Comparison of ENCODE assay signal across 13 mouse cellular contexts in the genomic region with DNA sequence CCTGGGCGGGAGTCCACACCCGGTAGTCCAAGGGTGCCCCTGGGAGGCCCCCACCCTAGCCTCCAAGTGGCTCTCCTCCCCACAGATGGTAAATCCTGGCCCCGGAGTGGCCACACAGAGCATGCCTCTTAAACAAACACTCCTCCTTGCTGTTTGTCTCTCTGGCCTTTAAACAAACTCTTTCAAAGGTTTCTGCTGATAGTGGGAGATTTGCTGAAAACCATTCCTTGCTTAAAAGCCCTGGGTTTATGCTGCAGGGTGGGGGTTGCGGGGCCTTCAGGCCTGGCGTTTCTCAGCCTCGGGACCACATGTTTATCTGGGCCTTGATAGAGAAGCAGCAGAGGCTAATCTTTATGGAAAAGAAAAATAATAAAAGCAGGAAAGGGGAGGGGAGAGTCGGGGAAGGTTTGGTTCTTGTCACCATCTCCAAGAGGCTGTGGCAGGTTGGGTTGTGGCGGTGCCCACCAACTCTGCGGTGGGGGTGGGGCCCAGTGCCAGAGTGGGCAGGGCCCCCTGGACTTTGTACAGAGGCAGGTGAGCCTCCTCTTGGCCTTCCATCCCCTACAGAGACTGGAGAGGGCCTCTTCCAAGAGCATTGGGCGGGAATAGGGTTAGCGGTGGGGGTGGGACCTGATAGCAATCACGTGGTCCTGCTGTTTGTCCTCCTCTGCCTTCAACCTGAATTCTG. TPM values are rescaled to one million over a fixed set of nuclear protein-coding genes. Genes with fewer than 3 reads are reported as not detected.
DNase-seq lines count a peak whose midpoint lies in the region; ATAC-seq and TF ChIP-seq lines count a peak whose summit lies in the region.
"Had no signal": no experiment of that assay in that cellular context is flagged by ENCODE, and none has a peak within 500 bp of the region (broad histone marks: within the 10 kb centered on the region; RNA-seq: fewer than 3 reads in every experiment).

No protein-coding gene starts in this region.

- peak overlapping the region; percentile 63 for H3K27ac ChIP-seq in midbrain, embryonic 10.5 days (replicated peaks)
- no peak overlapping the region for H3K27ac ChIP-seq in midbrain, embryonic 14.5 days (replicated peaks; ENCODE audit: low read depth, low read length)
- H3K27ac ChIP-seq in intestine, embryonic 16.5 days (ENCODE audit: low read length) = peak overlapping the region; percentile 95
- H3K27ac ChIP-seq in lung, embryonic 14.5 days (ENCODE audit: low read depth) = peak overlapping the region; percentile 85
- H3K27ac ChIP-seq: forebrain, embryonic 13.5 days; left cerebral cortex, adult 2 months had no signal

- H3K9ac ChIP-seq in midbrain, embryonic 14.5 days (replicated peaks; ENCODE audit: low read length) = no peak overlapping the region
- H3K9ac ChIP-seq in intestine, embryonic 16.5 days (ENCODE audit: low read depth, low read length) = peak overlapping the region; percentile 58
- H3K9ac ChIP-seq in lung, embryonic 14.5 days = no peak overlapping the region; the same call in 1 of the 2 replicates
- H3K9ac ChIP-seq: forebrain, embryonic 13.5 days had no signal

- no peak for TF ChIP-seq CTCF in lung, embryonic 14.5 days (IDR thresholded peaks at IDR 0.05; ENCODE audit: low read depth)

- H3K4me2 ChIP-seq in midbrain, embryonic 14.5 days (ENCODE audit: low read length) = no peak overlapping the region
- peak overlapping the region; percentile 39 for H3K4me2 ChIP-seq in intestine, embryonic 16.5 days (ENCODE audit: low read depth, low read length)
- H3K4me2 ChIP-seq in lung, embryonic 14.5 days = peak overlapping the region; percentile 16; the same call in 1 of the 2 replicates
- H3K4me2 ChIP-seq: forebrain, embryonic 13.5 days had no signal

- no peaks in the 10 kb centered on the region for H3K36me3 ChIP-seq in midbrain, embryonic 10.5 days
- H3K36me3 ChIP-seq in midbrain, embryonic 14.5 days (ENCODE audit: control insufficient read depth, insufficient read depth, low read length) = no peaks in the 10 kb centered on the region
- H3K36me3 ChIP-seq in intestine, embryonic 16.5 days (ENCODE audit: control insufficient read depth, insufficient read depth, low read length) = no peaks in the 10 kb centered on the region
- no peaks in the 10 kb centered on the region for H3K36me3 ChIP-seq in lung, embryonic 14.5 days (ENCODE audit: insufficient read depth)

- intact Hi-C loops in gastrocnemius, postnatal 14 days (cut with DNase I; ENCODE audit: low total_unique reads) = no loop called here

- peaks cover 49% of the 10 kb centered on the region for H3K4me1 ChIP-seq in midbrain, embryonic 10.5 days
- H3K4me1 ChIP-seq in midbrain, embryonic 14.5 days (ENCODE audit: control insufficient read depth, insufficient read depth, low read length) = peaks cover 20% of the 10 kb centered on the region
- H3K4me1 ChIP-seq in intestine, embryonic 16.5 days (ENCODE audit: control insufficient read depth, insufficient read depth, low read length) = peaks cover 40% of the 10 kb centered on the region
- peaks cover 15% of the 10 kb centered on the region for H3K4me1 ChIP-seq in lung, embryonic 14.5 days (ENCODE audit: insufficient read depth)

- no peak overlapping the region for H3K4me3 ChIP-seq in midbrain, embryonic 10.5 days
- no peak overlapping the region for H3K4me3 ChIP-seq in midbrain, embryonic 14.5 days (replicated peaks; ENCODE audit: low read depth, low read length)
- peak overlapping the region; percentile 31 for H3K4me3 ChIP-seq in intestine, embryonic 16.5 days (ENCODE audit: low read length)
- H3K4me3 ChIP-seq in lung, embryonic 14.5 days (ENCODE audit: low read depth, low read length) = no peak overlapping the region
- H3K4me3 ChIP-seq: forebrain, embryonic 13.5 days; left cerebral cortex, adult 2 months; myocyte had no signal

- 51% methylated on average over 12 of the region's 12 CpGs for WGBS in midbrain, embryonic 10.5 days
- 57% methylated on average over 12 of the region's 12 CpGs for WGBS in midbrain, embryonic 14.5 days
- 16% methylated on average over 12 of the region's 12 CpGs for WGBS in intestine, embryonic 16.5 days
- 15% methylated on average over 12 of the region's 12 CpGs for WGBS in lung, embryonic 14.5 days

- no peak for DNase-seq in midbrain, embryonic 10.5 days (ENCODE audit: low spot score)
- DNase-seq in midbrain, embryonic 14.5 days = no peak
- DNase-seq in lung, embryonic 14.5 days = peak; percentile 52
- DNase-seq in yolk sac, embryonic 10.5 days (ENCODE audit: low spot score) = peak; percentile 90
- DNase-seq in gastrocnemius, postnatal 14 days = no peak
- no peak for DNase-seq in neural tube, embryonic 10.5 days (ENCODE audit: extremely low spot score, low spot score)
- DNase-seq: embryo, embryonic 11 days; gastrocnemius, postnatal 36 days; kidney, adult 11 months had no signal

- no peak for ATAC-seq in midbrain, embryonic 14.5 days (ENCODE audit: low FRiP score, low TSS enrichment)
- peak; percentile 89 for ATAC-seq in intestine, embryonic 16.5 days
- ATAC-seq in lung, embryonic 14.5 days (ENCODE audit: insufficient read depth) = peak; percentile 73
- ATAC-seq: forebrain, embryonic 13.5 days had no signal

- peaks cover 40% of the 10 kb centered on the region for H3K27me3 ChIP-seq in midbrain, embryonic 10.5 days (ENCODE audit: low read depth, poor library complexity, severe bottlenecking)
- H3K27me3 ChIP-seq in midbrain, embryonic 14.5 days (ENCODE audit: control insufficient read depth, insufficient read depth, low read length) = no peaks in the 10 kb centered on the region
- H3K27me3 ChIP-seq in intestine, embryonic 16.5 days (replicated peaks; ENCODE audit: control insufficient read depth, insufficient read depth, low read length) = no peaks in the 10 kb centered on the region
- no peaks in the 10 kb centered on the region for H3K27me3 ChIP-seq in lung, embryonic 14.5 days (ENCODE audit: insufficient read depth, low read length)

- no peaks in the 10 kb centered on the region for H3K9me3 ChIP-seq in midbrain, embryonic 10.5 days (replicated peaks)
- no peaks in the 10 kb centered on the region for H3K9me3 ChIP-seq in midbrain, embryonic 14.5 days (ENCODE audit: control insufficient read depth, low read length)
- H3K9me3 ChIP-seq in intestine, embryonic 16.5 days (ENCODE audit: control insufficient read depth, low read length) = no peaks in the 10 kb centered on the region
- H3K9me3 ChIP-seq in lung, embryonic 14.5 days (ENCODE audit: low read depth, low read length) = no peaks in the 10 kb centered on the region
- H3K9me3 ChIP-seq: forebrain, embryonic 13.5 days had no signal

RNA-seq across cellular contexts. Expression of gene Foxp4, which starts 30.8 kb away (rescaled TPM):
- polyA plus RNA-seq in midbrain, embryonic 10.5 days (2016; fragmentation: Nextera tagmentation; extraction: Ambion mirVana) = 21.8 and 25.5 TPM in 2 replicates
- polyA plus RNA-seq in midbrain, embryonic 14.5 days (2014; fragmentation: Nextera tagmentation; extraction: Ambion mirVana) = 40.6 and 40.9 TPM in 2 replicates
- 12.5 and 13.6 TPM in 2 replicates for polyA plus RNA-seq in intestine, embryonic 16.5 days (2015; fragmentation: Nextera tagmentation; extraction: Ambion mirVana)
- polyA plus RNA-seq in lung, embryonic 14.5 days (2014; fragmentation: Nextera tagmentation; extraction: Ambion mirVana) = 37.2 and 42.2 TPM in 2 replicates
- total RNA-seq in gastrocnemius, postnatal 14 days (2021) = 1 to 10 TPM; 7.5 to 9.2 TPM

Comparison
In these comparisons a context has a peak if more than half of its experiments do, and no peak if none do; other contexts are left out.
1. DNase-seq: peak in lung, embryonic 14.5 days (single experiment) and yolk sac, embryonic 10.5 days (single experiment); none in midbrain, embryonic 10.5 days (single experiment), midbrain, embryonic 14.5 days (single experiment), gastrocnemius, postnatal 14 days (single experiment) and neural tube, embryonic 10.5 days (single experiment).